Mouse (Mus musculus) cerebellum, adult 2 months (tissue): ENCODE data around the gene Polr3h.

Experiments used
- CTCF ChIP-seq: fragments of 200-500 bp; IDR thresholded peaks from 2 replicates; pipeline ENCODE4 v1.5.1; 2011; ENCODE audit warnings: low read depth, mild to moderate bottlenecking, control low read depth, low read length, moderate library complexity, borderline replicate concordance; ENCODE audit not compliant: insufficient read depth
- POLR2A ChIP-seq: fragments of 200-500 bp; IDR thresholded peaks from 2 replicates; pipeline ENCODE4 v1.6.1; 2011; ENCODE audit warnings: low read length, control low read depth, borderline replicate concordance; ENCODE audit not compliant: insufficient read depth

DNA sequence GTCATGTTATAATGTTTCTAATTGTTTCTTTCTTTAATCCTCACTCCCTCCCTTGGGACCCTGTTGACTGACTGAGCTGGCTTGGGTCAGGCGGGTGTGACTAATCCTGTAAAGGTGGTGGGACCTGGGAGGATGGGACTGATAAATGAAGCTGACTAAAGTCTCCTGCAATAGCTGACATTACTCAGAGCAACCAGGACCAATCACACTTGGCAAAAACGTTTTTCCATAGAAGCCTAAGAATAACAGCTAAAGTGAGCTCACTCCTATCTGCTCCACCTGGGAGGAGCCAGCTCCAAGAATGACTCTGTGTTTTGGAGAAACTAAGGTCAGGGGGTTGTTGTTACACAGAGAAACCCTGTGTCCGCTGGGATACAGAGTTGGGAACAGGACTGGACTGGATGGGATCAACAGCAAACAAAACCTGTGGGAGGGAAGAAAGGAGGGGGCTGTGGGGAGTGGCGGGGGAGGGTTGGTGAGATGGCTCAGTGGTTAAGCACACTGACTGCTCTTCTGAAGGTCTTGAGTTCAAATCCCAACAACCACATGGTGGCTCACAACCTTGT lies 39.0 kb upstream of the Polr3h start:
- no peak for TF ChIP-seq CTCF
- no peak for TF ChIP-seq POLR2A
